Mouse (Mus musculus) neural tube, embryonic 14.5 days (tissue): ENCODE data around the gene Olfr1428. TPM values are rescaled to one million over a fixed set of nuclear protein-coding genes. Genes with fewer than 3 reads are reported as not detected.
"Not testable (repeated sequence)": the region's sequence is repeated elsewhere in the genome, so short reads cannot be mapped to it uniquely, and the experiment has no call there.

Source experiments
- ATAC-seq: fragments of 200-750 bp; cut with Nextera tagmentation; 2 replicates; pipeline ENCODE4 v1.8.0; 2017; ENCODE audit warnings: low read depth, mild to moderate bottlenecking, moderate TSS enrichment, moderate library complexity
- H3K27ac ChIP-seq: fragments of 300-500 bp; sonication (generic); 2 replicates; pipeline ENCODE4 v1.5.1; 2014; ENCODE audit warnings: low read depth, mild to moderate bottlenecking, control low read depth, low read length, moderate library complexity, mixed read lengths
- H3K27me3 ChIP-seq: fragments of 300-500 bp; sonication (generic); 2 replicates; pipeline ENCODE4 v1.6.1; 2014; ENCODE audit warnings: low read length; ENCODE audit not compliant: control insufficient read depth, insufficient read depth
- H3K36me3 ChIP-seq: fragments of 300-500 bp; sonication (generic); 2 replicates; pipeline ENCODE4 v1.6.1; 2014; ENCODE audit warnings: low read length, mixed read lengths; ENCODE audit not compliant: control insufficient read depth, insufficient read depth
- H3K4me1 ChIP-seq: fragments of 300-500 bp; sonication (generic); 2 replicates; pipeline ENCODE4 v1.6.1; 2014; ENCODE audit warnings: low read length; ENCODE audit not compliant: control insufficient read depth, insufficient read depth
- H3K4me2 ChIP-seq: fragments of 300-500 bp; sonication (generic); 2 replicates; pipeline ENCODE4 v1.6.1; 2014; ENCODE audit warnings: mild to moderate bottlenecking, low read depth, low read length, control low read depth
- H3K4me3 ChIP-seq: fragments of 300-500 bp; sonication (generic); 2 replicates; pipeline ENCODE4 v1.5.1; 2014; ENCODE audit warnings: low read depth, low read length, control low read depth, mixed read lengths
- H3K9ac ChIP-seq: fragments of 300-500 bp; sonication (generic); replicated peaks from 2 replicates; pipeline ENCODE4 v1.6.1; 2014; ENCODE audit warnings: low read depth, mild to moderate bottlenecking, control low read depth, low read length, mixed read lengths
- H3K9me3 ChIP-seq: fragments of 300-500 bp; sonication (generic); 2 replicates; pipeline ENCODE4 v1.6.1; 2016; ENCODE audit warnings: low read length; ENCODE audit not compliant: control insufficient read depth
- WGBS: fragments of 180-500 bp; shearing (Covaris S2); extraction: QIAGEN DNeasy Blood & Tissue Kit; methylation state at CpG from one replicate; pipeline ENCODE4 v1.1.7; 2014; 5-methylcytosine and 5-hydroxymethylcytosine counted together
- polyA plus RNA-seq: library from polyadenylated mRNA; unstranded; fragments of >200 nt; fragmentation: Nextera tagmentation; extraction: Ambion mirVana; gene quantifications from 2 replicates; pipeline ENCODE4 v1.2.1, GENCODE M21; 2014

The Olfr1428 gene
- polyA plus RNA-seq, 1 experiment from 2014 or later = not detected

- Histone ChIP-seq H3K4me3 (no peak within 1 kb of the TSS), H3K27ac (no peak within 1 kb of the TSS), H3K9me3 (no peaks in the 10 kb centered on the region), H3K9ac (no peak within 1 kb of the TSS), H3K4me2 (no peak within 1 kb of the TSS), H3K27me3 (no peaks in the 10 kb centered on the region), H3K4me1 (no peaks in the 10 kb centered on the region), H3K36me3 (no peaks in the 10 kb centered on the region)
- ATAC-seq = no peak
- 85% methylated on average over 1 of the region's 1 CpGs for WGBS
Measured at GRCm38 (mm10) chr19:12091913-12092312, 23.8 kb downstream of the Olfr1428 start, which contains the start of gene Olfr1426. Gene Olfr1426 (minus strand): TSS chr19:12092013.

DNA sequence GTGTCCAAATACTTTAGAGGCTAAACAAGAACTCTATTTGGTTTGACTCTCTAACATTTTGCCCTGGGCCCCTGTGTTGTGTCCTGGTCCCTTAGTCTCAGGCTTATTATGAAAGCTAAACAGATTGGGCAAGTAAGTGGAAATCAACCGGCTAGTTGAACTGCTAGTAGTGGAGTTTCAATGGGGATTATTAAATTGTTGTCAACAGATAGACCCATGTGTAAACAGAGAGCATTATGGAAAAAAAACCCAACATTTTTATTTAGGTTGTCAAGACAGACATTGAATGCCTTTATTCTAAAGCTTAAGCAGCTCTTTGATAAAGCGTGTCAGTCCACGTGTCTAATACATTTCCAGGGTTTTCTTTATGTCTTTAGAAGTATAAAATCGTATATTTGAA lies 38.1 kb downstream of the Olfr1428 start, which contains the start of gene Olfr1425:
Gene Olfr1425, minus strand, starts transcription at position 101 of the 400 bp plus-strand sequence.
- H3K4me3 ChIP-seq, H3K27me3 ChIP-seq, H3K9ac ChIP-seq, ATAC-seq, H3K4me1 ChIP-seq, H3K27ac ChIP-seq, H3K9me3 ChIP-seq, H3K36me3 ChIP-seq, H3K4me2 ChIP-seq: not testable (repeated sequence)
- 88% methylated on average over 4 of the region's 4 CpGs for WGBS

GRCm38 (mm10) chr19:12069546-12069945 lies 46.2 kb downstream of the Olfr1428 start:
- WGBS = 75% methylated on average over 1 of the region's 1 CpGs

DNA sequence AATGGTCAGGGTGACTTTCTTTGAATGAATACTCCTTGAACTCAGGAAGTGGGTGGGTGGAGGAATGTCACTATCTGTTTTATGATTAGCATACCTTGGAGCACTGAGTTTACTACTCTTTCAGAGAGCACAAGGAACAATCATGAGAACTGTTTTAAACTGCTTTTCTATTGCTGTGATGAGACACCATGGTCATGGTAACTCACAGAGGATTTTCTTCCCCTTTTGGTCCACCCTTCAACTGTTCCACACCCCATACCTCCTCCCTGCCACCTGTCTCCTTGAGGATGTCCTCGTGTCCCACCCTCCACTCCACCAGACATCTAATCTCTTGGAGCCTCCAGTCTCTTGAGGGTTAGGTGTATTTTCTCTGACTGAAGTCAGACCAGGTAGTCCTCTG lies 47.9 kb downstream of the Olfr1428 start:
- not testable (repeated sequence) for H3K4me3 ChIP-seq, H3K27me3 ChIP-seq, H3K4me2 ChIP-seq, ATAC-seq, H3K9ac ChIP-seq, H3K9me3 ChIP-seq, H3K36me3 ChIP-seq, H3K27ac ChIP-seq, H3K4me1 ChIP-seq
- 77% methylated on average over 1 of the region's 1 CpGs for WGBS

More at GRCm38 (mm10) chr19:12069546-12069945, 46.2 kb downstream of the Olfr1428 start:
- H3K27ac ChIP-seq, H3K9me3 ChIP-seq, ATAC-seq, H3K4me1 ChIP-seq, H3K27me3 ChIP-seq, H3K9ac ChIP-seq, H3K36me3 ChIP-seq, H3K4me2 ChIP-seq, H3K4me3 ChIP-seq: not testable (repeated sequence)

- H3K4me2 ChIP-seq, H3K9me3 ChIP-seq, H3K4me1 ChIP-seq, H3K4me3 ChIP-seq, H3K27me3 ChIP-seq, ATAC-seq, H3K27ac ChIP-seq, H3K9ac ChIP-seq, H3K36me3 ChIP-seq: not testable (repeated sequence)
- 97% methylated on average over 1 of the region's 1 CpGs for WGBS
Measured at GRCm38 (mm10) chr19:12062582-12062981, 53.1 kb downstream of the Olfr1428 start, which contains the start of gene Olfr1424. Gene Olfr1424 (minus strand): TSS chr19:12062682.

Other genes with a start within 250 kb of the Olfr1428 start
- gene Olfr1419, start 240.8 kb downstream of the Olfr1428 start, polyA plus RNA-seq = not detected in 2 replicates
- 0.12 and 0.28 TPM in 2 replicates for gene Olfr1420, start 229.3 kb downstream of the Olfr1428 start, polyA plus RNA-seq
- 18.3 and 20.9 TPM in 2 replicates for gene Patl1, start 203.5 kb downstream of the Olfr1428 start, polyA plus RNA-seq
- gene Osbp, start 150.0 kb downstream of the Olfr1428 start, polyA plus RNA-seq = 7.6 and 7.7 TPM in 2 replicates
- gene Olfr1423, start 74.6 kb downstream of the Olfr1428 start, polyA plus RNA-seq = not detected in 2 replicates
- not detected in 2 replicates for gene Olfr1424, start 53.2 kb downstream of the Olfr1428 start, polyA plus RNA-seq
- gene Olfr1425, start 38.2 kb downstream of the Olfr1428 start, polyA plus RNA-seq = not detected in 2 replicates
- not detected in 2 replicates for gene Olfr1426, start 23.9 kb downstream of the Olfr1428 start, polyA plus RNA-seq
- gene Olfr1427, start 12.6 kb downstream of the Olfr1428 start, polyA plus RNA-seq = not detected in 2 replicates
- gene Olfr76, start 7.3 kb upstream of the Olfr1428 start, polyA plus RNA-seq = not detected in 2 replicates
- gene Olfr1555-ps1, start 54.2 kb upstream of the Olfr1428 start, polyA plus RNA-seq = not detected in 2 replicates
- gene Olfr1431, start 84.7 kb upstream of the Olfr1428 start, polyA plus RNA-seq = not detected in 2 replicates
- not detected in 2 replicates for gene Olfr1432, start 116.7 kb upstream of the Olfr1428 start, polyA plus RNA-seq
- gene Olfr262, start 125.8 kb upstream of the Olfr1428 start, polyA plus RNA-seq = not detected in 2 replicates
- not detected in 2 replicates for gene Olfr235, start 145.1 kb upstream of the Olfr1428 start, polyA plus RNA-seq
- not detected in 2 replicates for gene Olfr1434, start 164.0 kb upstream of the Olfr1428 start, polyA plus RNA-seq
- gene Olfr1436, start 183.2 kb upstream of the Olfr1428 start, polyA plus RNA-seq = not detected in 2 replicates
- not detected in 2 replicates for gene Olfr1437, start 209.2 kb upstream of the Olfr1428 start, polyA plus RNA-seq
- gene Olfr1438-ps1, start 220.0 kb upstream of the Olfr1428 start, polyA plus RNA-seq = not detected in 2 replicates